Mouse (Mus musculus): ENCODE results near the gene Klf2.

- TF ChIP-seq CTCF (conservative IDR thresholded peaks at IDR 0.05; ENCODE audit: insufficient read depth, insufficient read length, low read depth, low read length) (no peak), POLR2A (IDR thresholded peaks at IDR 0.05; ENCODE audit: low read depth, low read length) (no peak)
These were observed 17.3 kb upstream of the Klf2 start for GRCm38 (mm10) chr8:72301497-72301896.

Data from kidney, adult 2 months (tissue).